Mouse (Mus musculus) thymus, adult 2 months (tissue): ENCODE data around the gene Ryr1. TPM values are rescaled to one million over a fixed set of nuclear protein-coding genes. Genes with fewer than 3 reads are reported as not detected.

Source experiments
- DNase-seq: peaks from one replicate; pipeline ENCODE4 v3.0.0; 2021
- H3K27ac ChIP-seq: fragments of 200-500 bp; 2 replicates; pipeline ENCODE4 v1.5.1; 2012; ENCODE audit warnings: low read length, control low read depth; ENCODE audit not compliant: control insufficient read depth, insufficient read depth
- H3K27me3 ChIP-seq: fragments of 200-500 bp; 2 replicates; pipeline ENCODE4 v1.6.1; 2012; ENCODE audit warnings: mild to moderate bottlenecking, low read length, moderate library complexity, mixed read lengths; ENCODE audit not compliant: control insufficient read depth, insufficient read depth
- H3K36me3 ChIP-seq: fragments of 200-500 bp; 2 replicates; pipeline ENCODE4 v1.6.1; 2012; ENCODE audit warnings: mild to moderate bottlenecking, low read length, moderate library complexity; ENCODE audit not compliant: control insufficient read depth, insufficient read depth
- H3K4me1 ChIP-seq: fragments of 200-500 bp; replicated peaks from 2 replicates; pipeline ENCODE4 v1.6.1; 2012; ENCODE audit warnings: low read length; ENCODE audit not compliant: control insufficient read depth, insufficient read depth
- H3K4me3 ChIP-seq: fragments of 200-500 bp; 2 replicates; pipeline ENCODE4 v1.5.1; 2012; ENCODE audit warnings: mild to moderate bottlenecking, low read length, control low read depth, moderate library complexity; ENCODE audit not compliant: control insufficient read depth, insufficient read depth
- CTCF ChIP-seq: fragments of 200-500 bp; IDR thresholded peaks from 2 replicates; pipeline ENCODE4 v1.5.1; 2012; ENCODE audit warnings: mild to moderate bottlenecking, control low read depth, low read length, moderate library complexity, borderline replicate concordance; ENCODE audit not compliant: control insufficient read depth, poor library complexity, insufficient read depth; ENCODE audit errors: extremely low read depth
- POLR2A ChIP-seq: fragments of 200-500 bp; IDR thresholded peaks from 2 replicates; pipeline ENCODE4 v1.6.1; 2012; ENCODE audit warnings: mild to moderate bottlenecking, low read length, control low read depth, moderate library complexity; ENCODE audit not compliant: control insufficient read depth, poor library complexity, insufficient read depth; ENCODE audit errors: extremely low read depth
- WGBS: fragments of 180-500 bp; shearing (Covaris S2); methylation state at CpG from one replicate; pipeline ENCODE4 v1.1.7; 2018; 5-methylcytosine and 5-hydroxymethylcytosine counted together
- polyA plus RNA-seq: library from polyadenylated mRNA; depleted of rRNA; stranded (reverse); fragments of >200 nt; gene quantifications from 2 replicates; pipeline ENCODE4 v1.2.3, GENCODE M21; 2012; rRNA removed

Gene Ryr1
- polyA plus RNA-seq, 1 experiment = 0.19 TPM

GRCm38 (mm10) chr7:28953476-28954376 is 171.3 kb downstream of the Ryr1 start:
- Histone ChIP-seq H3K4me3 (no peak overlapping the region), H3K36me3 (peaks cover 5% of the 10 kb centered on the region; the same call in 1 of the 2 replicates), H3K4me1 (peaks cover 9% of the 10 kb centered on the region), H3K27ac (no peak overlapping the region), H3K27me3 (no peaks in the 10 kb centered on the region)
- 71% methylated on average over 2 of the region's 2 CpGs for WGBS
- DNase-seq = no peak
- TF ChIP-seq POLR2A = no peak
- TF ChIP-seq CTCF = no peak

Other genes starting within 250 kb of the Ryr1 start
- 0.20 and 1.00 TPM in 2 replicates for gene Capn12, start 243.8 kb downstream of the Ryr1 start, polyA plus RNA-seq
- gene Actn4, start 162.8 kb downstream of the Ryr1 start, polyA plus RNA-seq = 243 and 268 TPM in 2 replicates
- 362 and 396 TPM in 2 replicates for gene Eif3k, start 143.3 kb downstream of the Ryr1 start, polyA plus RNA-seq
- gene Map4k1, start 143.1 kb downstream of the Ryr1 start, polyA plus RNA-seq = 155 and 164 TPM in 2 replicates
- gene Rasgrp4, start 9.7 kb upstream of the Ryr1 start, polyA plus RNA-seq = 44.9 and 54.5 TPM in 2 replicates
- 88.8 and 92.3 TPM in 2 replicates for gene Fam98c, start 31.1 kb upstream of the Ryr1 start, polyA plus RNA-seq
- 0.53 and 0.66 TPM in 2 replicates for gene Ggn, start 45.0 kb upstream of the Ryr1 start, polyA plus RNA-seq
- 2.2 and 2.7 TPM in 2 replicates for gene Spred3, start 45.2 kb upstream of the Ryr1 start, polyA plus RNA-seq
- 254 and 284 TPM in 2 replicates for gene Psmd8, start 55.5 kb upstream of the Ryr1 start, polyA plus RNA-seq
- 1.7 and 2.5 TPM in 2 replicates for gene Catsperg1, start 88.9 kb upstream of the Ryr1 start, polyA plus RNA-seq
- 34.7 and 37.5 TPM in 2 replicates for gene Kcnk6, start 107.3 kb upstream of the Ryr1 start, polyA plus RNA-seq
- 143 and 146 TPM in 2 replicates for gene Yif1b, start 113.2 kb upstream of the Ryr1 start, polyA plus RNA-seq
- 3.6 and 3.7 TPM in 2 replicates for gene 2200002D01Rik, start 123.3 kb upstream of the Ryr1 start, polyA plus RNA-seq
- gene Spint2, start 156.7 kb upstream of the Ryr1 start, polyA plus RNA-seq = 426 and 460 TPM in 2 replicates
- 5.4 and 5.8 TPM in 2 replicates for gene Ppp1r14a, start 164.1 kb upstream of the Ryr1 start, polyA plus RNA-seq
- 1.6 and 1.8 TPM in 2 replicates for gene Dpf1, start 178.8 kb upstream of the Ryr1 start, polyA plus RNA-seq